In genomic region chr1:52232766-52233140, GRCm38 (mm10) we compare ENCODE assay signal across 8 mouse cellular contexts. TPM values are rescaled to one million over a fixed set of nuclear protein-coding genes. Genes with fewer than 3 reads are reported as not detected.
DNase-seq lines count a peak whose midpoint lies in the region; ATAC-seq and TF ChIP-seq lines count a peak whose summit lies in the region.

No protein-coding gene starts in this region.

- peak overlapping the region; percentile 95 for H3K9ac ChIP-seq in heart, embryonic 11.5 days (ENCODE audit: low read depth, low read length)
- H3K9ac ChIP-seq in forebrain, embryonic 13.5 days, result peak overlapping the region; percentile 95
- H3K9ac ChIP-seq in liver, embryonic 14.5 days (replicated peaks), result peak overlapping the region; percentile 96

- TF ChIP-seq CTCF in liver, embryonic 14.5 days (IDR thresholded peaks at IDR 0.05; ENCODE audit: low read depth), result no peak

- H3K27me3 ChIP-seq in heart, embryonic 11.5 days (ENCODE audit: control insufficient read depth, insufficient read depth, low read length), result no peaks in the 10 kb centered on the region
- H3K27me3 ChIP-seq in forebrain, embryonic 13.5 days, result no peaks in the 10 kb centered on the region
- H3K27me3 ChIP-seq in liver, embryonic 14.5 days (ENCODE audit: control insufficient read depth, insufficient read depth, low read length), result no peaks in the 10 kb centered on the region

- peaks cover 14% of the 10 kb centered on the region for H3K4me1 ChIP-seq in heart, embryonic 11.5 days (ENCODE audit: control insufficient read depth, insufficient read depth, low read length)
- peaks cover 19% of the 10 kb centered on the region for H3K4me1 ChIP-seq in forebrain, embryonic 13.5 days
- peaks cover 6 to 8% of the 10 kb centered on the region in 2 experiments; a peak in 3 of 4 replicates for H3K4me1 ChIP-seq in liver, embryonic 14.5 days (replicated peaks; ENCODE audit: control insufficient read depth in 2 of 2, insufficient read depth in 2 of 2, low read length in 1 of 2)

- no peak for DNase-seq in heart, postnatal 36 days
- DNase-seq in liver, embryonic 14.5 days (ENCODE audit: low read depth in 3 of 3, low spot score in 3 of 3), result no peak
- DNase-seq in cerebellum, postnatal 10 days, result no peak
- DNase-seq in left cerebral cortex, postnatal 36 days (ENCODE audit: low spot score in 2 of 2), result no peak
- DNase-seq in adrenal gland, adult 18-20 months (ENCODE audit: low spot score in 2 of 2), result no peak

- no peaks in the 10 kb centered on the region for H3K36me3 ChIP-seq in heart, embryonic 11.5 days (ENCODE audit: control insufficient read depth, insufficient read depth, low read length)
- H3K36me3 ChIP-seq in forebrain, embryonic 13.5 days (ENCODE audit: poor library complexity, severe bottlenecking), result no peaks in the 10 kb centered on the region
- no peaks in the 10 kb centered on the region for H3K36me3 ChIP-seq in liver, embryonic 14.5 days (replicated peaks; ENCODE audit: control insufficient read depth, insufficient read depth, low read depth)

- under 1% methylated on average over 35 of the region's 57 CpGs for WGBS in heart, embryonic 11.5 days (ENCODE audit: insufficient replicate concordance)
- WGBS in forebrain, embryonic 13.5 days, result under 1% methylated on average over 50 of the region's 57 CpGs
- under 1% methylated on average over 53 of the region's 57 CpGs for WGBS in liver, embryonic 14.5 days (ENCODE audit: insufficient replicate concordance)

- intact Hi-C loops in heart, postnatal 36 days (cut with DNase I), result loop anchor here (2.0 to 10.0 kb wide), 5 partner anchors 65 to 758 kb away; partner anchors contain the start of genes Nabp1 and Stat1
- intact Hi-C loops in left cerebral cortex, postnatal 36 days (cut with DNase I), result loop anchor here (2.0 to 5.0 kb wide), 2 partner anchors 48 to 75 kb away; no protein-coding TSS in a partner anchor

- H3K27ac ChIP-seq in heart, embryonic 11.5 days (ENCODE audit: low read depth, low read length), result peak overlapping the region; percentile 97
- peak overlapping the region; percentile 97 for H3K27ac ChIP-seq in forebrain, embryonic 13.5 days
- peak overlapping the region; percentile 81 for H3K27ac ChIP-seq in liver, embryonic 14.5 days

- no peak for TF ChIP-seq EP300 in liver, embryonic 14.5 days (IDR thresholded peaks at IDR 0.05; ENCODE audit: low read depth)

- peak; percentile 77 for ATAC-seq in heart, embryonic 11.5 days (replicated peaks; ENCODE audit: insufficient number of reproducible peaks, low FRiP score, low TSS enrichment)
- ATAC-seq in CD4-positive, CD25-positive, alpha-beta regulatory T cell, adult 4 months, result peak; percentile 41
- peak; percentile 82 for ATAC-seq in forebrain, embryonic 13.5 days
- peak; percentile 61 for ATAC-seq in liver, embryonic 14.5 days (ENCODE audit: insufficient read depth)

- H3K4me2 ChIP-seq in heart, embryonic 11.5 days, result peak overlapping the region; percentile 86
- H3K4me2 ChIP-seq in forebrain, embryonic 13.5 days, result peak overlapping the region; percentile 74
- peak overlapping the region; percentile 69 for H3K4me2 ChIP-seq in liver, embryonic 14.5 days (ENCODE audit: low read depth)

- peak overlapping the region; percentile 99 for H3K4me3 ChIP-seq in heart, embryonic 11.5 days (ENCODE audit: low read depth, low read length)
- H3K4me3 ChIP-seq in forebrain, embryonic 13.5 days, result peak overlapping the region; percentile 92
- H3K4me3 ChIP-seq in liver, embryonic 14.5 days (ENCODE audit: insufficient read depth in 1 of 2, low read depth in 2 of 2, low read length in 2 of 2), result peak overlapping the region; percentile 97

- no peaks in the 10 kb centered on the region for H3K9me3 ChIP-seq in heart, embryonic 11.5 days (replicated peaks; ENCODE audit: control insufficient read depth, low read length)
- H3K9me3 ChIP-seq in forebrain, embryonic 13.5 days (replicated peaks), result no peaks in the 10 kb centered on the region
- H3K9me3 ChIP-seq in liver, embryonic 14.5 days (ENCODE audit: control insufficient read depth, low read length), result no peaks in the 10 kb centered on the region

RNA-seq across cellular contexts. Expression of gene Gls, which starts 0.3 kb away (rescaled TPM):
- polyA plus RNA-seq in heart, embryonic 11.5 days (2014; fragmentation: Nextera tagmentation; extraction: Ambion mirVana), result 33.0 and 36.0 TPM in 2 replicates
- total RNA-seq in heart, postnatal 36 days (2021), result 100 to 1,000 TPM in 1 of 2 experiments, 10 to 100 TPM in 1; 78.2 to 109 TPM
- 10 to 100 TPM; 41.0 to 62.7 TPM for polyA plus RNA-seq in CD4-positive, CD25-positive, alpha-beta regulatory T cell, adult 4 months (2017; shearing (Covaris generic))
- polyA plus RNA-seq in forebrain, embryonic 13.5 days (2015; fragmentation: Nextera tagmentation; extraction: Ambion mirVana), result 23.6 and 23.7 TPM in 2 replicates
- 10.0 and 16.7 TPM in 2 replicates for polyA plus RNA-seq in liver, embryonic 14.5 days (2012; rRNA removed)
- polyA plus RNA-seq in liver, embryonic 14.5 days (2014; fragmentation: Nextera tagmentation; extraction: Ambion mirVana), result 9.0 and 10.8 TPM in 2 replicates
- 100 to 1,000 TPM; 331 to 391 TPM for total RNA-seq in left cerebral cortex, postnatal 36 days (2021)
- total RNA-seq in adrenal gland, adult 18-20 months (2021), result 100 to 1,000 TPM in 1 of 2 experiments, 10 to 100 TPM in 1; 88.3 to 101 TPM
